Mouse (Mus musculus) thymus, adult 2 months (tissue): ENCODE data around the gene Mn1.

Experiments used
- CTCF ChIP-seq: fragments of 200-500 bp; IDR thresholded peaks from 2 replicates; pipeline ENCODE4 v1.5.1; 2012; ENCODE audit warnings: mild to moderate bottlenecking, control low read depth, low read length, moderate library complexity, borderline replicate concordance; ENCODE audit not compliant: control insufficient read depth, poor library complexity, insufficient read depth; ENCODE audit errors: extremely low read depth
- POLR2A ChIP-seq: fragments of 200-500 bp; IDR thresholded peaks from 2 replicates; pipeline ENCODE4 v1.6.1; 2012; ENCODE audit warnings: mild to moderate bottlenecking, low read length, control low read depth, moderate library complexity; ENCODE audit not compliant: control insufficient read depth, poor library complexity, insufficient read depth; ENCODE audit errors: extremely low read depth

GRCm38 (mm10) chr5:111422058-111422800 is 5.1 kb downstream of the Mn1 start:
- TF ChIP-seq POLR2A (no peak), CTCF (no peak)
